In the genomic region with DNA sequence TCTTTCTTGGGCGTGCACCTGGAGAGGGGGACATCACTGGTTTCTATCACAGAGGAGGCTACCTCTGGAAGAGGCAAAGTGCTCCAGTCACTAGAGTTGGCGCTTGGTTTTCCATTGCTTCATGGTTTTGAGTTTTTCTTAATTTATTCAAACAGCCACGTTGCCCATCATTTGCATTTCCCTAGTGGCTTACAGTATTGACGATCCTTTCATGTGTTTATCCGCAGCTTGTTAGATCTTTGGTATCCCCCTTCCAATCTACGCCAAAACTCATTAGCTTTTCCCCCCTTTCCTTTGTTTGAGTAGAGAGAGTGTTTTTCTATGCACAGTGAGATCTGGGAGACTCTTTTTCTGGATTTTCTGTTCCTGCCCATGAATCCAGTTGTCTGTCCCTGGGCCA, we compare ENCODE assay signal across 23 mouse cellular contexts. TPM values are rescaled to one million over a fixed set of nuclear protein-coding genes. Genes with fewer than 3 reads are reported as not detected.
A peak's percentile ranks its signal among the peaks of the same experiment; 100 is the strongest.
DNase-seq lines count a peak whose midpoint lies in the region; ATAC-seq and TF ChIP-seq lines count a peak whose summit lies in the region.
"Had no signal": no experiment of that assay in that cellular context is flagged by ENCODE, and none has a peak within 500 bp of the region (broad histone marks: within the 10 kb centered on the region; RNA-seq: fewer than 3 reads in every experiment).

No protein-coding gene starts in this region.

- H3K79me2 ChIP-seq in CH12.LX (replicated peaks; ENCODE audit: control insufficient read depth, extremely low read depth, insufficient read depth, poor library complexity, severe bottlenecking): no peaks in the 10 kb centered on the region

- no peak overlapping the region for H3K27ac ChIP-seq in forebrain, embryonic 14.5 days (ENCODE audit: low read depth, low read length)
- no peak overlapping the region for H3K27ac ChIP-seq in forebrain, postnatal 0 days (ENCODE audit: low read depth, low read length)
- H3K27ac ChIP-seq in midbrain, embryonic 13.5 days: no peak overlapping the region
- H3K27ac ChIP-seq in midbrain, embryonic 16.5 days (ENCODE audit: low read length): no peak overlapping the region
- no peak overlapping the region for H3K27ac ChIP-seq in CH12.LX (ENCODE audit: insufficient read depth, low read depth)
- H3K27ac ChIP-seq in midbrain, embryonic 15.5 days: no peak overlapping the region
- H3K27ac ChIP-seq: embryonic facial prominence, embryonic 10.5 days; embryonic facial prominence, embryonic 12.5 days; forebrain, embryonic 10.5 days; forebrain, embryonic 12.5 days; forebrain, embryonic 15.5 days had no signal

- 35% methylated on average over 6 of the region's 6 CpGs for WGBS in forebrain, embryonic 14.5 days
- 32% methylated on average over 6 of the region's 6 CpGs for WGBS in forebrain, postnatal 0 days
- WGBS in midbrain, embryonic 13.5 days: 56% methylated on average over 6 of the region's 6 CpGs
- 42% methylated on average over 6 of the region's 6 CpGs for WGBS in midbrain, embryonic 16.5 days
- 46% methylated on average over 6 of the region's 6 CpGs for WGBS in midbrain, embryonic 15.5 days

- ATAC-seq in forebrain, embryonic 14.5 days: no peak
- no peak for ATAC-seq in forebrain, postnatal 0 days
- ATAC-seq in midbrain, embryonic 13.5 days: 0 out of 2 replicates have a peak, but pooled peaks have one; percentile 37
- ATAC-seq in midbrain, embryonic 16.5 days: no peak
- ATAC-seq in midbrain, embryonic 15.5 days (replicated peaks): peak; percentile 75
- no peak for ATAC-seq in erythroid progenitor cell, adult 5-6 weeks (replicated peaks; ENCODE audit: low FRiP score, poor library complexity, severe bottlenecking)
- ATAC-seq: CD4-positive, CD25-positive, alpha-beta regulatory T cell, adult 4 months; forebrain, embryonic 15.5 days had no signal

- H3K36me3 ChIP-seq in forebrain, embryonic 14.5 days (ENCODE audit: control insufficient read depth, insufficient read depth, low read length): no peaks in the 10 kb centered on the region
- H3K36me3 ChIP-seq in forebrain, postnatal 0 days (ENCODE audit: insufficient read depth): no peaks in the 10 kb centered on the region
- no peaks in the 10 kb centered on the region for H3K36me3 ChIP-seq in midbrain, embryonic 13.5 days
- no peaks in the 10 kb centered on the region for H3K36me3 ChIP-seq in midbrain, embryonic 16.5 days (ENCODE audit: control insufficient read depth, insufficient read depth, low read length)
- H3K36me3 ChIP-seq in CH12.LX (replicated peaks in 1 of 2; ENCODE audit: control insufficient read depth in 1 of 2, insufficient read depth in 1 of 2, low read length in 1 of 2): no peaks in the 10 kb centered on the region
- H3K36me3 ChIP-seq in midbrain, embryonic 15.5 days (replicated peaks): no peaks in the 10 kb centered on the region
- H3K36me3 ChIP-seq: embryonic facial prominence, embryonic 10.5 days; embryonic facial prominence, embryonic 12.5 days; forebrain, embryonic 10.5 days; forebrain, embryonic 12.5 days; forebrain, embryonic 15.5 days had no signal

- dilution Hi-C loops in CH12.LX (cut with MboI; ENCODE audit: extremely low pct_ligation_motif_present, extremely low pct_unique_long_range_greater_than_20kb, low sequenced_read_pairs): no loop called here

- peak; percentile 32 for DNase-seq in forebrain, embryonic 14.5 days (ENCODE audit: low spot score)
- DNase-seq in forebrain, postnatal 0 days: no peak
- DNase-seq in CH12.LX (ENCODE audit: extremely low read depth): peak; percentile 77
- DNase-seq: adrenal gland, adult 2 months; adrenal gland, postnatal 10 days; adrenal gland, postnatal 25 days; B cell, adult 2 months; cerebellum, adult 11-12 months; cerebellum, adult 2 months; cerebellum, adult 9-10 months; cerebellum, postnatal 10 days; cerebellum, postnatal 25 days had no signal

- no peaks in the 10 kb centered on the region for H3K4me1 ChIP-seq in forebrain, embryonic 14.5 days (ENCODE audit: control insufficient read depth, insufficient read depth, low read length)
- no peaks in the 10 kb centered on the region for H3K4me1 ChIP-seq in forebrain, postnatal 0 days (ENCODE audit: insufficient read depth)
- peaks cover 4% of the 10 kb centered on the region; the same call in 1 of the 2 replicates for H3K4me1 ChIP-seq in midbrain, embryonic 13.5 days (replicated peaks)
- no peaks in the 10 kb centered on the region for H3K4me1 ChIP-seq in midbrain, embryonic 16.5 days (ENCODE audit: control insufficient read depth, insufficient read depth, low read length)
- H3K4me1 ChIP-seq in CH12.LX (ENCODE audit: control insufficient read depth in 1 of 2, insufficient read depth in 2 of 2): peaks cover 17 to 59% of the 10 kb centered on the region in 2 experiments
- H3K4me1 ChIP-seq in midbrain, embryonic 15.5 days: no peaks in the 10 kb centered on the region
- H3K4me1 ChIP-seq: embryonic facial prominence, embryonic 12.5 days; forebrain, embryonic 12.5 days; forebrain, embryonic 15.5 days had no signal

- no peaks in the 10 kb centered on the region for H3K9me3 ChIP-seq in forebrain, embryonic 14.5 days (replicated peaks; ENCODE audit: control insufficient read depth, low read length)
- no peaks in the 10 kb centered on the region for H3K9me3 ChIP-seq in forebrain, postnatal 0 days (ENCODE audit: low read length)
- no peaks in the 10 kb centered on the region for H3K9me3 ChIP-seq in midbrain, embryonic 13.5 days
- H3K9me3 ChIP-seq in midbrain, embryonic 16.5 days (replicated peaks; ENCODE audit: control insufficient read depth, low read length, poor library complexity, severe bottlenecking): no peaks in the 10 kb centered on the region
- no peaks in the 10 kb centered on the region for H3K9me3 ChIP-seq in CH12.LX (replicated peaks; ENCODE audit: low read length)
- no peaks in the 10 kb centered on the region for H3K9me3 ChIP-seq in midbrain, embryonic 15.5 days
- H3K9me3 ChIP-seq: embryonic facial prominence, embryonic 10.5 days; embryonic facial prominence, embryonic 12.5 days; forebrain, embryonic 10.5 days; forebrain, embryonic 12.5 days; forebrain, embryonic 15.5 days had no signal

- peak; percentile 64 for TF ChIP-seq EP300 in CH12.LX (IDR thresholded peaks at IDR 0.05; ENCODE audit: low read length)

- H3K4me3 ChIP-seq in forebrain, embryonic 14.5 days (ENCODE audit: low read depth, low read length): no peak overlapping the region
- H3K4me3 ChIP-seq in forebrain, postnatal 0 days (ENCODE audit: low read depth, low read length): no peak overlapping the region
- no peak overlapping the region for H3K4me3 ChIP-seq in midbrain, embryonic 13.5 days (replicated peaks)
- H3K4me3 ChIP-seq in midbrain, embryonic 16.5 days (ENCODE audit: low read depth, low read length): no peak overlapping the region
- no peak overlapping the region for H3K4me3 ChIP-seq in CH12.LX (replicated peaks in 1 of 3; ENCODE audit: low read depth in 2 of 3, low read length in 2 of 3, poor library complexity in 1 of 3)
- no peak overlapping the region for H3K4me3 ChIP-seq in midbrain, embryonic 15.5 days
- H3K4me3 ChIP-seq: embryonic facial prominence, embryonic 10.5 days; embryonic facial prominence, embryonic 12.5 days; forebrain, embryonic 10.5 days; forebrain, embryonic 12.5 days; forebrain, embryonic 15.5 days had no signal

- no peaks in the 10 kb centered on the region for H3K27me3 ChIP-seq in forebrain, embryonic 14.5 days (replicated peaks; ENCODE audit: control insufficient read depth, insufficient read depth, low read length)
- H3K27me3 ChIP-seq in forebrain, postnatal 0 days (ENCODE audit: insufficient read depth, low read length): no peaks in the 10 kb centered on the region
- H3K27me3 ChIP-seq in midbrain, embryonic 13.5 days: no peaks in the 10 kb centered on the region
- no peaks in the 10 kb centered on the region for H3K27me3 ChIP-seq in midbrain, embryonic 16.5 days (ENCODE audit: control insufficient read depth, insufficient read depth, low read depth, low read length)
- no peaks in the 10 kb centered on the region for H3K27me3 ChIP-seq in CH12.LX (replicated peaks)
- H3K27me3 ChIP-seq in midbrain, embryonic 15.5 days (replicated peaks): no peaks in the 10 kb centered on the region
- H3K27me3 ChIP-seq: forebrain, embryonic 12.5 days; forebrain, embryonic 15.5 days had no signal

- no peak overlapping the region for H3K9ac ChIP-seq in forebrain, embryonic 14.5 days (ENCODE audit: low read length)
- H3K9ac ChIP-seq in forebrain, postnatal 0 days: no peak overlapping the region
- H3K9ac ChIP-seq in midbrain, embryonic 13.5 days (replicated peaks): no peak overlapping the region
- no peak overlapping the region for H3K9ac ChIP-seq in midbrain, embryonic 16.5 days (ENCODE audit: low read depth, low read length)
- no peak overlapping the region for H3K9ac ChIP-seq in CH12.LX (ENCODE audit: insufficient read depth, low read depth)
- H3K9ac ChIP-seq in midbrain, embryonic 15.5 days: no peak overlapping the region
- H3K9ac ChIP-seq: embryonic facial prominence, embryonic 12.5 days; forebrain, embryonic 12.5 days; forebrain, embryonic 15.5 days had no signal

- H3K4me2 ChIP-seq in forebrain, embryonic 14.5 days (ENCODE audit: low read length): no peak overlapping the region
- no peak overlapping the region for H3K4me2 ChIP-seq in forebrain, postnatal 0 days (ENCODE audit: low read depth)
- no peak overlapping the region for H3K4me2 ChIP-seq in midbrain, embryonic 13.5 days (replicated peaks)
- H3K4me2 ChIP-seq in midbrain, embryonic 16.5 days (ENCODE audit: low read length): no peak overlapping the region
- peak overlapping the region; percentile 85 for H3K4me2 ChIP-seq in CH12.LX (ENCODE audit: insufficient read depth, low read depth, poor library complexity, severe bottlenecking)
- no peak overlapping the region for H3K4me2 ChIP-seq in midbrain, embryonic 15.5 days
- H3K4me2 ChIP-seq: embryonic facial prominence, embryonic 12.5 days; forebrain, embryonic 12.5 days; forebrain, embryonic 15.5 days had no signal

- in situ Hi-C loops in CH12.LX (cut with MboI; ENCODE audit: low pct_ligation_motif_present, low pct_unique_long_range_greater_than_20kb, low sequenced_read_pairs): no loop called here

- no peak for TF ChIP-seq RAD21 in CH12.LX (IDR thresholded peaks at IDR 0.05; ENCODE audit: low read depth, low read length)

- TF ChIP-seq CTCF in forebrain, postnatal 0 days (IDR thresholded peaks at IDR 0.05; ENCODE audit: low read depth): no peak
- TF ChIP-seq CTCF in CH12.LX (conservative IDR thresholded peaks at IDR 0.05 in 1 of 2, IDR thresholded peaks at IDR 0.05 in 1 of 2; ENCODE audit: low read depth in 2 of 2, low read length in 2 of 2): no peak

- TF ChIP-seq POLR2A in CH12.LX (IDR thresholded peaks at IDR 0.05; ENCODE audit: low read depth, low read length): no peak

RNA-seq across cellular contexts. Expression of gene Foxf2, which starts 39.8 kb away (rescaled TPM):
- 2.2 and 2.4 TPM in 2 replicates for polyA plus RNA-seq in forebrain, embryonic 14.5 days (2014; fragmentation: Nextera tagmentation; extraction: Ambion mirVana)
- 4.6 and 7.8 TPM in 2 replicates for total RNA-seq in forebrain, postnatal 0 days (2014; rRNA removed)
- 4.1 and 5.7 TPM in 2 replicates for polyA plus RNA-seq in forebrain, postnatal 0 days (2015; fragmentation: Nextera tagmentation; extraction: Ambion mirVana)
- polyA plus RNA-seq in midbrain, embryonic 13.5 days (2015; fragmentation: Nextera tagmentation; extraction: Ambion mirVana): 4.3 and 5.0 TPM in 2 replicates
- 4.1 and 4.6 TPM in 2 replicates for polyA plus RNA-seq in midbrain, embryonic 16.5 days (2015; fragmentation: Nextera tagmentation; extraction: Ambion mirVana)
- total RNA-seq in CH12.LX (2012; rRNA removed) (not detected in 2 replicates), CH12.LX (2014; rRNA removed) (not detected in 2 replicates)
- polyA plus RNA-seq in CH12.LX (2012; ENCODE audit: insufficient read length, low read depth): not detected in 2 replicates
- 5.3 and 6.5 TPM in 2 replicates for polyA plus RNA-seq in midbrain, embryonic 15.5 days (2015; fragmentation: Nextera tagmentation; extraction: Ambion mirVana)
- total RNA-seq in erythroid progenitor cell, adult 5-6 weeks (2015; ENCODE audit: low replicate concordance): not detected in 2 replicates
- not detected in 2 replicates for total RNA-seq in erythroid progenitor cell, adult 5-6 weeks (2017; ENCODE audit: low replicate concordance)
- total RNA-seq: adrenal gland, adult 2 months; adrenal gland, postnatal 10 days; adrenal gland, postnatal 25 days; MEL had no signal
- polyA plus RNA-seq: adrenal gland, adult 2 months; CD4-positive, CD25-positive, alpha-beta regulatory T cell, adult 4 months had no signal

Comparison
In these comparisons a context has a peak if more than half of its experiments do, and no peak if none do; other contexts are left out.
1. ATAC-seq: peak in midbrain, embryonic 13.5 days (single experiment) and midbrain, embryonic 15.5 days (single experiment); none in forebrain, embryonic 14.5 days (single experiment), forebrain, postnatal 0 days (single experiment), midbrain, embryonic 16.5 days (single experiment) and erythroid progenitor cell, adult 5-6 weeks (single experiment).